Mouse (Mus musculus) CD4-positive, CD25-positive, alpha-beta regulatory T cell, adult 4 months (primary cell): ENCODE results near the gene Adamts14. TPM values are rescaled to one million over a fixed set of nuclear protein-coding genes. Genes with fewer than 3 reads are reported as not detected.

Source experiments
- ATAC-seq: one replicate; pipeline ENCODE4 v1.8.0; 2017
- polyA plus RNA-seq, 2 experiments: library from polyadenylated mRNA; unstranded; fragments of 100-300 nt; shearing (Covaris generic); gene quantifications; one replicate each; pipeline ENCODE4 v1.2.1; 2017

The Adamts14 gene
- polyA plus RNA-seq, 2 experiments from 2014 or later, result 0.11 TPM; not detected in 1

GRCm38 (mm10) chr10:61274532-61274931, 1.3 kb upstream of the Adamts14 start:
- ATAC-seq, result no peak

- no peak for ATAC-seq
Observed at GRCm38 (mm10) chr10:61273844-61274215, 592 bp upstream of the Adamts14 start.

- no peak for ATAC-seq
Observed at GRCm38 (mm10) chr10:61272631-61273030, 607 bp downstream of the Adamts14 start.

GRCm38 (mm10) chr10:61272089-61272626, 1.1 kb downstream of the Adamts14 start:
- ATAC-seq, result no peak

- ATAC-seq, result no peak
Observed at GRCm38 (mm10) chr10:61267378-61267777, 5.9 kb downstream of the Adamts14 start.

GRCm38 (mm10) chr10:61263606-61264005, 9.6 kb downstream of the Adamts14 start:
- ATAC-seq, result no peak

- no peak for ATAC-seq
Observed at GRCm38 (mm10) chr10:61261229-61262156, 11.7 kb downstream of the Adamts14 start.

GRCm38 (mm10) chr10:61258131-61258530, 15.1 kb downstream of the Adamts14 start:
- no peak for ATAC-seq

- no peak for ATAC-seq
Observed at GRCm38 (mm10) chr10:61256665-61257064, 16.6 kb downstream of the Adamts14 start.

GRCm38 (mm10) chr10:61255190-61255589, 18.0 kb downstream of the Adamts14 start:
- ATAC-seq, result no peak

GRCm38 (mm10) chr10:61254761-61255160, 18.5 kb downstream of the Adamts14 start:
- ATAC-seq, result no peak

GRCm38 (mm10) chr10:61249951-61250350, 23.3 kb downstream of the Adamts14 start:
- no peak for ATAC-seq

GRCm38 (mm10) chr10:61248596-61249114, 24.6 kb downstream of the Adamts14 start:
- ATAC-seq, result no peak

GRCm38 (mm10) chr10:61246288-61246687, 26.9 kb downstream of the Adamts14 start:
- no peak for ATAC-seq

- no peak for ATAC-seq
Observed at GRCm38 (mm10) chr10:61241961-61242421, 31.2 kb downstream of the Adamts14 start.

GRCm38 (mm10) chr10:61240108-61240920, 32.9 kb downstream of the Adamts14 start:
- no peak for ATAC-seq

- no peak for ATAC-seq
Observed at GRCm38 (mm10) chr10:61237391-61237785, 35.9 kb downstream of the Adamts14 start.

- no peak for ATAC-seq
Observed at GRCm38 (mm10) chr10:61236683-61237390, 36.4 kb downstream of the Adamts14 start.

GRCm38 (mm10) chr10:61235677-61236267, 37.5 kb downstream of the Adamts14 start:
- no peak for ATAC-seq

- ATAC-seq, result no peak
Observed at GRCm38 (mm10) chr10:61234319-61234718, 38.9 kb downstream of the Adamts14 start.

GRCm38 (mm10) chr10:61232858-61233567, 40.2 kb downstream of the Adamts14 start:
- peak; percentile 85 for ATAC-seq
